Mouse (Mus musculus) liver, embryonic 16.5 days (tissue): ENCODE measurements at regions not wholly inside any gene's neighbourhood (a gene's known extent, or its start where the extent isn't known, plus 50 kb on each side); places are given as distances from the start of the nearest gene placed in this dataset.

Source experiments
- ATAC-seq: fragments of 200-750 bp; cut with Nextera tagmentation; 2 replicates; pipeline ENCODE4 v1.8.0; 2017; ENCODE audit warnings: low read depth, mild to moderate bottlenecking, moderate number of reproducible peaks, moderate library complexity
- H3K27ac ChIP-seq: fragments of 300-500 bp; sonication (generic); 2 replicates; pipeline ENCODE4 v1.5.1; 2014; ENCODE audit warnings: mild to moderate bottlenecking, low read length
- H3K27me3 ChIP-seq: fragments of 300-500 bp; sonication (generic); 2 replicates; pipeline ENCODE4 v1.6.1; 2014; ENCODE audit warnings: low read depth, low read length, mixed read lengths; ENCODE audit not compliant: control insufficient read depth, insufficient read depth
- H3K36me3 ChIP-seq: fragments of 300-500 bp; sonication (generic); 2 replicates; pipeline ENCODE4 v1.6.1; 2014; ENCODE audit warnings: mild to moderate bottlenecking; ENCODE audit not compliant: control insufficient read depth, insufficient read depth
- H3K4me1 ChIP-seq: fragments of 300-500 bp; sonication (generic); 2 replicates; pipeline ENCODE4 v1.6.1; 2014; ENCODE audit warnings: low read depth, low read length, mixed read lengths; ENCODE audit not compliant: control insufficient read depth
- H3K4me2 ChIP-seq: fragments of 300-500 bp; sonication (generic); 2 replicates; pipeline ENCODE4 v1.6.1; 2014; ENCODE audit warnings: low read depth, low read length, mixed read lengths
- H3K4me3 ChIP-seq: fragments of 300-500 bp; sonication (generic); 2 replicates; pipeline ENCODE4 v1.5.1; 2014; ENCODE audit warnings: low read depth, mild to moderate bottlenecking, low read length
- H3K9ac ChIP-seq: fragments of 300-500 bp; sonication (generic); 2 replicates; pipeline ENCODE4 v1.6.1; 2014; ENCODE audit warnings: low read depth, low read length
- H3K9me3 ChIP-seq: fragments of 300-500 bp; sonication (generic); replicated peaks from 2 replicates; pipeline ENCODE4 v1.6.1; 2016; ENCODE audit warnings: low read length; ENCODE audit not compliant: control insufficient read depth
- WGBS: fragments of 180-500 bp; shearing (Covaris S2); extraction: QIAGEN DNeasy Blood & Tissue Kit; methylation state at CpG from one replicate; pipeline ENCODE4 v1.1.7; 2014; ENCODE audit not compliant: insufficient replicate concordance; 5-methylcytosine and 5-hydroxymethylcytosine counted together

DNA sequence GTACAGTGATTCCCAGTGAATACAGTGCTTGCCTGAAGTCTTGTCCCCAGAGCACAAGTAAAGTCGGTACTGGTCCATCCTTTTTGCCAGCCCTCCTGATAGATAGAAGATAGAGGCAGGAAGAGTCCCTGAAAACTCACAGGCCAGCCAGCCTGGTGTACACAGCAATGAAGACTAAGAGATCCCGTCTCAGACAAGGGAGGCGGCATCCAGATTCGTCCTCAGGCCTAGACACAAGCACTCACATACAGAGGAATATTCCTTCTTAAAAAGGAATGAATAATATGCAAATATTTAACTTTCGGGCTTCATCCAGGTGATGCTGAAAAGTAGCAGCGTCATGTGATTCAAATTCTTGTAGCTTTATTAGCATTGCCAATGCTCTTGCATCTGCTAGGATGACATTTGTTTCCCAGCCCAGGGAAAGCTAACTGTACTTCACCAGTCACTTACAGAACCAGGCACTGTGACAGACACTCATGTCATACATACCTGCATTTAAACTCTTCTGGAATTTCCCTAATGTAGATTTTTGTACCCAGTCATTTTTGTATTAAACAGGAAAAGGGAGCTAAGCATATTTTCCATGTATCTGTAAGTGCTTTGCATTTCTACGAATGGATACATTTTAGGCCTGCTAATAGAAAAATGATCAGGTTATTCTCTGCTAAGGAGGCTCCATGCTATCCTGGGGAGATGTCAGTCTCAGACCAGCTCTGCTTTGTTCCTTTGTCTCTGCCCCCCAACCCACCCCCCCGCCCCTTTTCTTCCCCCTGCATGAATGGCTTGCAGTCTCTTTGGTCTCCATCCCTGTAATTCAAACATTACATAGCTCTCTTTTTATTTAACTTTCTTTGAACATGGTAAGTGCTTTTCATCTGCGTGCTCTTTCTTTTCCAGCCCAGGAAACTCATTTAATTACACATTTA lies 162.5 kb upstream of the Gm9747 start:
- Histone ChIP-seq H3K27me3 (no peaks in the 10 kb centered on the region), H3K4me2 (no peak overlapping the region), H3K4me3 (no peak overlapping the region), H3K27ac (no peak overlapping the region), H3K4me1 (no peaks in the 10 kb centered on the region), H3K9me3 (no peaks in the 10 kb centered on the region), H3K9ac (no peak overlapping the region), H3K36me3 (no peaks in the 10 kb centered on the region)
- 54% methylated on average over 9 of the region's 9 CpGs for WGBS
- no peak for ATAC-seq

GRCm38 (mm10) chr1:82089136-82089839 lies 143.6 kb upstream of the Gm9747 start:
- Histone ChIP-seq H3K4me2 (no peak overlapping the region), H3K4me1 (no peaks in the 10 kb centered on the region), H3K27me3 (no peaks in the 10 kb centered on the region), H3K27ac (no peak overlapping the region), H3K4me3 (no peak overlapping the region), H3K9me3 (no peaks in the 10 kb centered on the region), H3K36me3 (no peaks in the 10 kb centered on the region), H3K9ac (no peak overlapping the region)
- no peak for ATAC-seq
- 58% methylated on average over 6 of the region's 6 CpGs for WGBS

GRCm38 (mm10) chr1:82095101-82095500 lies 137.8 kb upstream of the Gm9747 start:
- Histone ChIP-seq H3K4me2 (no peak overlapping the region), H3K9me3 (no peaks in the 10 kb centered on the region), H3K27me3 (no peaks in the 10 kb centered on the region), H3K4me3 (no peak overlapping the region), H3K36me3 (no peaks in the 10 kb centered on the region), H3K27ac (no peak overlapping the region), H3K4me1 (no peaks in the 10 kb centered on the region), H3K9ac (no peak overlapping the region)
- ATAC-seq, result no peak
- WGBS, result 81% methylated on average over 2 of the region's 2 CpGs

- no peaks in the 10 kb centered on the region for H3K36me3 ChIP-seq
- H3K9me3 ChIP-seq, result no peaks in the 10 kb centered on the region
- H3K27me3 ChIP-seq, result no peaks in the 10 kb centered on the region
- WGBS, result 69% methylated on average over 5 of the region's 5 CpGs
- H3K4me3 ChIP-seq, result no peak overlapping the region
- H3K9ac ChIP-seq, result no peak overlapping the region
- no peak for ATAC-seq
- no peaks in the 10 kb centered on the region for H3K4me1 ChIP-seq
- H3K4me2 ChIP-seq, result no peak overlapping the region
- H3K27ac ChIP-seq, result no peak overlapping the region
These were observed 126.2 kb upstream of the Gm9747 start for GRCm38 (mm10) chr1:82106756-82107155.

GRCm38 (mm10) chr1:82110071-82110635 lies 122.8 kb upstream of the Gm9747 start:
- H3K4me3 ChIP-seq, result no peak overlapping the region
- ATAC-seq, result no peak
- no peak overlapping the region for H3K9ac ChIP-seq
- no peaks in the 10 kb centered on the region for H3K9me3 ChIP-seq
- H3K36me3 ChIP-seq, result no peaks in the 10 kb centered on the region
- WGBS, result 74% methylated on average over 1 of the region's 1 CpGs
- H3K4me2 ChIP-seq, result no peak overlapping the region
- no peaks in the 10 kb centered on the region for H3K4me1 ChIP-seq
- no peak overlapping the region for H3K27ac ChIP-seq
- H3K27me3 ChIP-seq, result no peaks in the 10 kb centered on the region

- Histone ChIP-seq H3K4me1 (no peaks in the 10 kb centered on the region), H3K27me3 (no peaks in the 10 kb centered on the region), H3K4me3 (no peak overlapping the region), H3K9ac (no peak overlapping the region), H3K4me2 (no peak overlapping the region), H3K9me3 (no peaks in the 10 kb centered on the region), H3K27ac (no peak overlapping the region), H3K36me3 (no peaks in the 10 kb centered on the region)
- 39% methylated on average over 5 of the region's 5 CpGs for WGBS
- ATAC-seq, result no peak
These were observed 120.5 kb upstream of the Gm9747 start for GRCm38 (mm10) chr1:82112401-82112800.

DNA sequence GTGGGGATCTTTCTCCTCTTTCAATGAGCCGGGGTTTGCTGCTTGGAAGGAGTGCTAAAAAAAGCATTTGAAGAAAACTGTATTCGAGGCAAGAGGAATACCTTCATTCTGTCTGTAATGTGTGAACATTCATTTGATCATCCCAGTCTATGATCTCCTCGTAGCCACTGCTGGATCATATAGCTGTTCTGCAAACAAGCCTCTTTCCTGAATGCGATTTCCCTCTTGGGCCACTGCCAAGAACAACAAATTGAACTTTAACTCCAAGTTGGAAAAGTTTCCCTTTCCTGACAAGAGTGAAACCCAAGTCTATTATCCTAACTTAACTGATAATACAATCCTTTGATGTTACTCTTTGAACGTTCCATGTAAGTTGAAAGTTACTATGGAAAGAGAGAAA lies 108.4 kb upstream of the Gm9747 start:
- Histone ChIP-seq H3K4me2 (no peak overlapping the region), H3K4me1 (no peaks in the 10 kb centered on the region; the same call in 1 of the 2 replicates), H3K9ac (no peak overlapping the region), H3K27me3 (no peaks in the 10 kb centered on the region), H3K27ac (no peak overlapping the region), H3K4me3 (no peak overlapping the region), H3K36me3 (no peaks in the 10 kb centered on the region), H3K9me3 (no peaks in the 10 kb centered on the region)
- 34% methylated on average over 5 of the region's 5 CpGs for WGBS
- peak; percentile 27; the same call in 1 of the 2 replicates for ATAC-seq

DNA sequence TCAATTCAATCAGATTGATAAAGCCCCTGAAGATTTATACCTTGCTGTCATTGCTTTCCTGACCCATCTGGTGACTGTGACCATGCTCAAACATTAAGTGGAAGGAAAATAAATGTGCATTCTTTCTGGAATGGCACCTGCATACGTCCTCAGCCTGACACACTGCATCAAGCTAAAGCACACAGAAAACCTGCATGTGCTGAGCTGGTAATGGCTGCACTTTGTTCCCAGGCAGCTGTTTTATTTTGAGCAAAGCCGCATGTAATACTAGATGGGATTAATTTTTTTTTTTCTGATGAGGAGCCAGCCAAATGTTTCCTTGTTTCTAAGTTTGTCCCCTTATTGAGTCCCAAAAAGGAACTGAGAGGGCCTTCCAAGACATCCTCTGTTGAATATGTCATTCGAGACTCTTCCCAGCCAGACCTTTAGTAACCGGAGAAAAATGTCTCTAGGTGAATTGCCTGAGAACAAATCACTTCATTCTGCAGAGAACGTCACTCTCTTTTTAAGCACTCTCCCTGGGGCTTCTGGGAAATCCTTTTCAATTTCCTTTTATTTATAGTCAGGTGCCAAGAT lies 103.1 kb upstream of the Gm9747 start:
- Histone ChIP-seq H3K4me2 (no peak overlapping the region), H3K27ac (no peak overlapping the region), H3K9ac (no peak overlapping the region), H3K27me3 (no peaks in the 10 kb centered on the region), H3K9me3 (no peaks in the 10 kb centered on the region), H3K36me3 (no peaks in the 10 kb centered on the region), H3K4me1 (no peaks in the 10 kb centered on the region), H3K4me3 (no peak overlapping the region)
- ATAC-seq, result no peak
- 52% methylated on average over 5 of the region's 5 CpGs for WGBS
